Mouse (Mus musculus) forebrain, embryonic 16.5 days (tissue): ENCODE results near the gene Evpl. TPM values are rescaled to one million over a fixed set of nuclear protein-coding genes. Genes with fewer than 3 reads are reported as not detected.

ENCODE experiments used
- ATAC-seq: fragments of 200-750 bp; cut with Nextera tagmentation; 2 replicates; pipeline ENCODE4 v1.8.0; 2017; ENCODE audit warnings: mild to moderate bottlenecking, moderate library complexity
- H3K27ac ChIP-seq: fragments of 300-500 bp; sonication (generic); 2 replicates; pipeline ENCODE4 v1.5.1; 2014; ENCODE audit warnings: low read length, control low read depth
- H3K27me3 ChIP-seq: fragments of 300-500 bp; sonication (generic); replicated peaks from 2 replicates; pipeline ENCODE4 v1.6.1; 2014; ENCODE audit warnings: low read length; ENCODE audit not compliant: control insufficient read depth, insufficient read depth
- H3K36me3 ChIP-seq: fragments of 300-500 bp; sonication (generic); 2 replicates; pipeline ENCODE4 v1.6.1; 2014; ENCODE audit not compliant: control insufficient read depth, insufficient read depth
- H3K4me1 ChIP-seq: fragments of 300-500 bp; sonication (generic); replicated peaks from 2 replicates; pipeline ENCODE4 v1.6.1; 2014; ENCODE audit warnings: low read length; ENCODE audit not compliant: control insufficient read depth, insufficient read depth
- H3K4me2 ChIP-seq: fragments of 300-500 bp; sonication (generic); 2 replicates; pipeline ENCODE4 v1.6.1; 2014; ENCODE audit warnings: mild to moderate bottlenecking, low read length, control low read depth
- H3K4me3 ChIP-seq: fragments of 300-500 bp; sonication (generic); replicated peaks from 2 replicates; pipeline ENCODE4 v1.5.1; 2014; ENCODE audit warnings: mild to moderate bottlenecking, low read length, control low read depth
- H3K9ac ChIP-seq: fragments of 300-500 bp; sonication (generic); replicated peaks from 2 replicates; pipeline ENCODE4 v1.6.1; 2014; ENCODE audit warnings: low read depth, low read length, control low read depth
- H3K9me3 ChIP-seq: fragments of 300-500 bp; sonication (generic); 2 replicates; pipeline ENCODE4 v1.6.1; 2016; ENCODE audit warnings: low read length; ENCODE audit not compliant: control insufficient read depth
- WGBS: fragments of 180-500 bp; shearing (Covaris S2); extraction: QIAGEN DNeasy Blood & Tissue Kit; methylation state at CpG from one replicate; pipeline ENCODE4 v1.1.7; 2014; 5-methylcytosine and 5-hydroxymethylcytosine counted together
- polyA plus RNA-seq: library from polyadenylated mRNA; unstranded; fragments of >200 nt; fragmentation: Nextera tagmentation; extraction: Ambion mirVana; gene quantifications from 2 replicates; pipeline ENCODE4 v1.2.1, GENCODE M21; 2015

Gene Evpl
- polyA plus RNA-seq, 1 experiment from 2014 or later: 0.39 TPM

GRCm38 (mm10) chr11:116241744-116242235 is 3.9 kb upstream of the Evpl start:
- no peak for ATAC-seq
- no peak overlapping the region for H3K9ac ChIP-seq
- 75% methylated on average over 12 of the region's 12 CpGs for WGBS
- H3K27ac ChIP-seq: no peak overlapping the region
- no peaks in the 10 kb centered on the region for H3K4me1 ChIP-seq
- no peak overlapping the region for H3K4me3 ChIP-seq
- peaks cover 18% of the 10 kb centered on the region for H3K36me3 ChIP-seq
- no peaks in the 10 kb centered on the region for H3K9me3 ChIP-seq
- H3K4me2 ChIP-seq: no peak overlapping the region
- peaks cover 11% of the 10 kb centered on the region for H3K27me3 ChIP-seq

DNA sequence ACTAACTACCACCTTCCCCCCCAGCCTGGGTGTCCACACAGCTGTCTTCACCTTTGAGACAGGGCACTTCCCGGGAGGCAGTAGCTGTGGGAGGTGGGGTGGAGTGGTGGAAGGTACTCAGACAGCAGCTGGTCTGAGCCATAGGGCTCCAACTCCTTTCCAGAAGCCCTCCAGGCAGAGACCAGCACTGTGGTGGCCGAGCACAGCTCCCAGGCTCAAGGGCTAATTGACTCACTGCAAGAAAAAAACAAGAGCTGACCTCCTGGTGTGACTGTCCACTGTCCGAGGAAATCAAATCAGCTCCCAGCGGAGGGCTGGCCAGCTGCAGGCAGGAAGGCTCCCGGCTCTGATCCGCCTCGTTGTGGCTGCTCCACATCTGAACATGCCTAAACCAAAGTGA is 1.9 kb upstream of the Evpl start:
- Histone ChIP-seq H3K27me3 (peaks cover 11% of the 10 kb centered on the region), H3K4me1 (no peaks in the 10 kb centered on the region), H3K9ac (no peak overlapping the region), H3K9me3 (no peaks in the 10 kb centered on the region), H3K36me3 (peaks cover 3% of the 10 kb centered on the region; the same call in 1 of the 2 replicates), H3K27ac (no peak overlapping the region), H3K4me3 (no peak overlapping the region), H3K4me2 (no peak overlapping the region)
- no peak for ATAC-seq
- 13% methylated on average over 7 of the region's 7 CpGs for WGBS

- H3K4me2 ChIP-seq: no peak overlapping the region
- no peaks in the 10 kb centered on the region for H3K4me1 ChIP-seq
- no peak overlapping the region for H3K27ac ChIP-seq
- no peak for ATAC-seq
- no peaks in the 10 kb centered on the region for H3K36me3 ChIP-seq
- H3K9me3 ChIP-seq: no peaks in the 10 kb centered on the region
- 84% methylated on average over 8 of the region's 8 CpGs for WGBS
- no peak overlapping the region for H3K4me3 ChIP-seq
- H3K9ac ChIP-seq: no peak overlapping the region
- peaks cover 11% of the 10 kb centered on the region for H3K27me3 ChIP-seq
Measured at GRCm38 (mm10) chr11:116234901-116235300, 3.0 kb downstream of the Evpl start.

GRCm38 (mm10) chr11:116232427-116232826 is 5.5 kb downstream of the Evpl start:
- 21% methylated on average over 17 of the region's 17 CpGs for WGBS
- Histone ChIP-seq H3K9ac (peak overlapping the region; percentile 15; the same call in 1 of the 2 replicates), H3K4me2 (no peak overlapping the region), H3K27me3 (peaks cover 2% of the 10 kb centered on the region; the same call in 1 of the 2 replicates), H3K9me3 (no peaks in the 10 kb centered on the region), H3K4me1 (no peaks in the 10 kb centered on the region), H3K27ac (no peak overlapping the region), H3K36me3 (no peaks in the 10 kb centered on the region), H3K4me3 (no peak overlapping the region)
- no peak for ATAC-seq

DNA sequence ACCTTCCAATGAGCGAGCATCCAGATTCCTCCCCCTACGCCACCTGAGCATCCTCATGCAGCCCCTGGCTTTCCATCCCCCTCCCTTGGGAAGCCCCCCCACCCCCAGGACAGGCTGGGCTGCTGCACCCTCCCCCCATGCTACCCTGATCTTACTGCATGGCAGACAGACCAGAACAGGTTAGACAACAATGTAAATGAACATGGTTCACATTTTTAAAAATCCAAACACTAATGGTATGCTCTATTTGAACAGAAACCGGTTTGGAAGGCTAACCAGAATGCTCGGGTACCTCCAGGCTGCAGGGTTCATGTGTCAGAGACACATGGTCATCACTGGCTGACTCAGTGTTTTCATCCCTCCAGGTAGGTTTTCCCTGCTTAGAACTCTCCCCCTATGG is 9.2 kb downstream of the Evpl start:
- ATAC-seq: no peak
- WGBS: 79% methylated on average over 4 of the region's 4 CpGs

GRCm38 (mm10) chr11:116226414-116226813 is 11.5 kb downstream of the Evpl start:
- no peak overlapping the region for H3K4me2 ChIP-seq
- H3K27ac ChIP-seq: no peak overlapping the region
- H3K36me3 ChIP-seq: no peaks in the 10 kb centered on the region
- H3K27me3 ChIP-seq: peaks cover 15% of the 10 kb centered on the region
- H3K4me3 ChIP-seq: no peak overlapping the region
- no peak overlapping the region for H3K9ac ChIP-seq
- no peak for ATAC-seq
- H3K9me3 ChIP-seq: 0 out of 2 replicates have a peak, but pooled peaks cover 3% of the 10 kb centered on the region
- H3K4me1 ChIP-seq: peaks cover 3% of the 10 kb centered on the region
- 0% methylated on average over 2 of the region's 2 CpGs for WGBS

More for the DNA sequence above, 9.2 kb downstream of the Evpl start:
- Histone ChIP-seq H3K27ac (no peak overlapping the region), H3K4me3 (no peak overlapping the region), H3K27me3 (peaks cover 4% of the 10 kb centered on the region), H3K36me3 (no peaks in the 10 kb centered on the region), H3K4me1 (no peaks in the 10 kb centered on the region), H3K9me3 (no peaks in the 10 kb centered on the region), H3K9ac (no peak overlapping the region), H3K4me2 (no peak overlapping the region)

DNA sequence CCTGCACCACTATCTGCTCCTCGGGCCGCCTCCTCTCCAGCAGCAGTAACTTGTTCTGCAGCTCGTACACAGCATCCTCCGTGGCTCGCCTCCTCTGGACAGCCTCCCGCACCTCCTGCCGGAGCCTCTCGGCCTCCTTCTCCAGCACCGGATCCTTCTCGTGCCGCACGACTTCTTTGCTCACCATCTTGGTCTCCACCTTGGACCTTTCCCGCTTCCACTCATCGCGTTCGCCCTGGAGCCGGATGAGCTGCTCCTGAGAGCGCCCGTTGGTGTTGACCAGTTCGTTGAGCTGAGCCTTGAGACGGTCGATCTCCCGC is 15.2 kb downstream of the Evpl start:
- Histone ChIP-seq H3K4me1 (peaks cover 19% of the 10 kb centered on the region), H3K4me3 (peak overlapping the region; percentile 20), H3K9ac (no peak overlapping the region), H3K9me3 (0 out of 2 replicates have a peak, but pooled peaks cover 3% of the 10 kb centered on the region), H3K27me3 (peaks cover 21% of the 10 kb centered on the region), H3K27ac (no peak overlapping the region), H3K4me2 (peak overlapping the region; percentile 31), H3K36me3 (no peaks in the 10 kb centered on the region)
- 17% methylated on average over 23 of the region's 23 CpGs for WGBS
- no peak for ATAC-seq

DNA sequence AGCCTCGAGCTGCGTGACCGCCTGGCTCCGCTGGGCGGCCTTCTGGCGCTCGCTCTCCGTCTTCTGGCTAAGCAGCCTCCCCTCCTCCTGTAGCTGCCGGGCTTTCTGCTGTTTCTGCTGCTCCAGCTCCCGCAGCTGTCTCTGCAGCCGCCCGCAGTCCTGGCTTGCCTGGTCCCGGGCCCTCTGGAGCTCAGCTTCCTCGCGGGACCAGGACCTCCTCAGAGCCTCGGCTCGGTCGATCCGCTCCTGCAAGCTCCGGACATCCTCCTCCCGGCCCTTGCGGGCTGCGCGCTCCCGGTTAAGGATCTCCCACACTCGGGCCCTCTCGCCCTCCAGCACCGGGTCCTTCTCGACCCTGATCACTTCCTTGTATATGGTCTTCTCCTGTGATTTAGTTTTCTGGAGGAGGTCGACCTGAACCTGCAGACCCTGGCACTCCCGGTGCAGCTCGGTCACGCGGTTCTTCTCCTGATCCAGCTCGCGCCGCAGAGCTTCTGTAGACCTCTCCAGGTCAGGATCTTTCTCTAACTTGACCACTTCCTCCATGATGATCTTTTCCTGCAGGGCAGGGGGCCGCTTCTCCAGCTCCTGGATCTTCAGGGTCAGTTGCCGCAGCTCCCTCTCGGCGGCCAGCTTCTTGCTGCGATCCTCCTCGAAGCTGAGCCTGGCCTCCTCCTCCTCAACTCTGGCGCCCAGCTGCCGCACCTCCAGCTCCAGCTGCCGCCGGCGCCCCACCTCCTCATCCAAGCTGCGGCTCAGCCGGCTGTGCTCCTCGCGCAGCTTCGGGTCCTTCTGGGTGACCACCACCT is 15.7 kb downstream of the Evpl start:
- H3K4me2 ChIP-seq: peak overlapping the region; percentile 31
- no peak for ATAC-seq
- H3K27me3 ChIP-seq: peaks cover 21% of the 10 kb centered on the region
- WGBS: 10% methylated on average over 53 of the region's 53 CpGs
- no peak overlapping the region for H3K9ac ChIP-seq
- H3K27ac ChIP-seq: no peak overlapping the region
- 0 out of 2 replicates have a peak, but pooled peaks cover 3% of the 10 kb centered on the region for H3K9me3 ChIP-seq
- H3K36me3 ChIP-seq: no peaks in the 10 kb centered on the region
- H3K4me3 ChIP-seq: peak overlapping the region; percentile 20
- H3K4me1 ChIP-seq: peaks cover 19% of the 10 kb centered on the region

- 26% methylated on average over 4 of the region's 4 CpGs for WGBS
- no peak overlapping the region for H3K4me2 ChIP-seq
Measured at GRCm38 (mm10) chr11:116219885-116220284, 18.0 kb downstream of the Evpl start.

More at GRCm38 (mm10) chr11:116219885-116220284, 18.0 kb downstream of the Evpl start:
- H3K36me3 ChIP-seq: no peaks in the 10 kb centered on the region
- no peak overlapping the region for H3K9ac ChIP-seq
- peaks cover 21% of the 10 kb centered on the region for H3K27me3 ChIP-seq
- H3K4me1 ChIP-seq: peaks cover 19% of the 10 kb centered on the region
- no peak for ATAC-seq
- H3K4me3 ChIP-seq: no peak overlapping the region
- H3K9me3 ChIP-seq: 0 out of 2 replicates have a peak, but pooled peaks cover 3% of the 10 kb centered on the region
- H3K27ac ChIP-seq: no peak overlapping the region
